Mouse (Mus musculus) heart, adult 2 months (tissue): ENCODE data around the gene Adam22.

Experiments used
- CTCF ChIP-seq: fragments of 200-600 bp; IDR thresholded peaks from 2 replicates; pipeline ENCODE4 v1.8.1; 2022; ENCODE audit warnings: antibody characterized with exemption, mild to moderate bottlenecking, moderate library complexity
- EP300 ChIP-seq: fragments of 200-500 bp; IDR thresholded peaks from 2 replicates; pipeline ENCODE4 v1.6.1; 2011; ENCODE audit warnings: low read depth, low read length, control low read depth; ENCODE audit not compliant: insufficient read depth
- POLR2A ChIP-seq: fragments of 200-500 bp; IDR thresholded peaks from 2 replicates; pipeline ENCODE4 v1.6.1; 2011; ENCODE audit warnings: mild to moderate bottlenecking, low read depth, low read length, control low read depth; ENCODE audit not compliant: insufficient read depth

GRCm38 (mm10) chr5:8146146-8146545 lies 221.8 kb downstream of the Adam22 start:
- no peak for TF ChIP-seq CTCF
- TF ChIP-seq EP300 = no peak
- TF ChIP-seq POLR2A = no peak
